Mouse (Mus musculus) lung, postnatal 36 days (tissue): ENCODE results near the gene Olfr818.
"Not testable (repeated sequence)": the region's sequence is repeated elsewhere in the genome, so short reads cannot be mapped to it uniquely, and the experiment has no call there.

Experiments used
- DNase-seq: peaks from one replicate; pipeline ENCODE4 v3.0.0; 2022; ENCODE audit warnings: mixed read lengths

Gene Olfr818

GRCm38 (mm10) chr10:129949000-129949399, at the start of gene Olfr818:
Gene Olfr818, minus strand, starts transcription at chr10:129949100.
- DNase-seq = no peak

- not testable (repeated sequence) for DNase-seq
Measured at GRCm38 (mm10) chr10:129984962-129985361, 36.1 kb upstream of the Olfr818 start, which contains the start of gene Gm10310. Gene Gm10310, minus strand, starts transcription at chr10:129985062.

- not testable (repeated sequence) for DNase-seq
Measured at GRCm38 (mm10) chr10:129981867-129982266, 33.0 kb upstream of the Olfr818 start.

- DNase-seq = not testable (repeated sequence)
Measured at GRCm38 (mm10) chr10:129976040-129976439, 27.1 kb upstream of the Olfr818 start, which contains the start of gene Olfr247. Gene Olfr247, minus strand, starts transcription at chr10:129976140.

GRCm38 (mm10) chr10:129972994-129973393, 24.1 kb upstream of the Olfr818 start:
- not testable (repeated sequence) for DNase-seq

- not testable (repeated sequence) for DNase-seq
Measured at GRCm38 (mm10) chr10:129967166-129967565, 18.3 kb upstream of the Olfr818 start, which contains the start of gene Olfr819. Gene Olfr819, minus strand, starts transcription at chr10:129967266.

GRCm38 (mm10) chr10:129966232-129966631, 17.3 kb upstream of the Olfr818 start:
- DNase-seq = not testable (repeated sequence)

GRCm38 (mm10) chr10:129915497-129915896, 33.4 kb downstream of the Olfr818 start, which contains the start of gene Olfr816:
Gene Olfr816, minus strand, starts transcription at chr10:129915597.
- DNase-seq = no peak

- not testable (repeated sequence) for DNase-seq
Measured at GRCm38 (mm10) chr10:129905767-129906166, 43.1 kb downstream of the Olfr818 start, which contains the start of gene Olfr815. Gene Olfr815, minus strand, starts transcription at chr10:129905867.
